Mouse (Mus musculus) stomach, embryonic 16.5 days (tissue): ENCODE measurements around the gene Trmt1. TPM values are rescaled to one million over a fixed set of nuclear protein-coding genes. Genes with fewer than 3 reads are reported as not detected.
"Not testable (repeated sequence)": the region's sequence is repeated elsewhere in the genome, so short reads cannot be mapped to it uniquely, and the experiment has no call there.

Source experiments
- ATAC-seq: fragments of 200-750 bp; cut with Nextera tagmentation; 2 replicates; pipeline ENCODE4 v1.8.0; 2017; ENCODE audit warnings: moderate number of reproducible peaks, moderate TSS enrichment; ENCODE audit not compliant: insufficient read depth, low FRiP score
- H3K27ac ChIP-seq: fragments of 300-500 bp; sonication (generic); 2 replicates; pipeline ENCODE4 v1.5.1; 2014; ENCODE audit warnings: low read length
- H3K27me3 ChIP-seq: fragments of 300-500 bp; sonication (generic); 2 replicates; pipeline ENCODE4 v1.6.1; 2014; ENCODE audit warnings: low read length, control low read depth, mixed read lengths; ENCODE audit not compliant: control insufficient read depth, insufficient read depth
- H3K36me3 ChIP-seq: fragments of 300-500 bp; sonication (generic); 2 replicates; pipeline ENCODE4 v1.6.1; 2014; ENCODE audit warnings: low read length; ENCODE audit not compliant: control insufficient read depth, insufficient read depth
- H3K4me1 ChIP-seq: fragments of 300-500 bp; sonication (generic); 2 replicates; pipeline ENCODE4 v1.6.1; 2014; ENCODE audit warnings: low read length, control low read depth, mixed read lengths; ENCODE audit not compliant: control insufficient read depth, insufficient read depth
- H3K4me2 ChIP-seq: fragments of 300-500 bp; sonication (generic); 2 replicates; pipeline ENCODE4 v1.6.1; 2014; ENCODE audit warnings: low read depth, low read length, mixed read lengths
- H3K4me3 ChIP-seq: fragments of 300-500 bp; sonication (generic); replicated peaks from 2 replicates; pipeline ENCODE4 v1.5.1; 2014; ENCODE audit warnings: mild to moderate bottlenecking, low read length
- H3K9ac ChIP-seq: fragments of 300-500 bp; sonication (generic); 2 replicates; pipeline ENCODE4 v1.6.1; 2014; ENCODE audit warnings: low read length
- H3K9me3 ChIP-seq: fragments of 300-500 bp; sonication (generic); replicated peaks from 2 replicates; pipeline ENCODE4 v1.6.1; 2016; ENCODE audit warnings: low read length, control low read depth; ENCODE audit not compliant: control insufficient read depth
- WGBS: fragments of 180-500 bp; shearing (Covaris S2); extraction: QIAGEN DNeasy Blood & Tissue Kit; methylation state at CpG from one replicate; pipeline ENCODE4 v1.1.7; 2014; 5-methylcytosine and 5-hydroxymethylcytosine counted together
- polyA plus RNA-seq: library from polyadenylated mRNA; unstranded; fragments of >200 nt; fragmentation: Nextera tagmentation; extraction: Ambion mirVana; gene quantifications from 2 replicates; pipeline ENCODE4 v1.2.1, GENCODE M21; 2015

Trmt1 gene
- polyA plus RNA-seq, 1 experiment from 2014 or later: 53.7 TPM

DNA sequence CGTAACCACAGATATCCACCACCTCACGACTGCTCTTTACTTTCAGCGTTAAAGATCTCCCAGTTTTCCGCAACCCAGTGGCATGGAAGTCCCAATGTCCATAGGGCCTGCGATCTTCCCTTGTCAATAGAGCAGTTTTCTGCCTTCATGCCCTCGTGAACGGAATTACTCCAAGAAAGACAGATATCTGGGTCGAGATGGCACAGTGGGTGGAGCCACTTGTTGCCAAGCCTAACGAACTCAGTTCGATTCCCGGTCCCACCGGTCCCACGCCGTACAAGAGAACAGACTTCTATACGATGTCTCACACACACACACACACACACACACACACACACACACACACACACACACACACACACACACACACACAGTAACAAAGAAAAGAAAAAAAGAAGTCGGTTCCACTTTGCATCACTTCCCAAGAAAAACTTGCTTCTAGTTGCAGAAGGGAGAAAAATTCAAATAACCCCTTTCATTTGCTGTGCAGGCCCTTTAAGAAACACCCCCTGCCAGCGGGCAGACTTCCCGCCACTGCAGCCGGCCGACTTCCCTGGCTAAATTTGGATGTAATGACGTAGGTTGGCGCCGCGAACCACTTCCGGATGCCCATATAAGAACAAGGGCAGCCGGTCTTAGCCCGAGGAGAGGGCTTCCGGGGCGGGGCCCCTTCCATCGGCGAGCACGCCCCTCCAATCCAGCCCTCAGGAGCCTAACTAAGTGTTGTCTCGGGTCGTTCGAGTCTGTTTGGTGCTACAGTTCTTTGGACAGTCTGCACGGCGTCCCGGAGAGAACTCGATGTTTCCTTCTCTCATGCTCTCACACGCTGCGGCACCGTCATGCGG is 22.4 kb upstream of the Trmt1 start:
- WGBS: 2% methylated on average over 43 of the region's 43 CpGs
- Histone ChIP-seq H3K27ac (peak overlapping the region; percentile 99), H3K36me3 (no peaks in the 10 kb centered on the region), H3K4me3 (peak overlapping the region; percentile 81), H3K9ac (peak overlapping the region; percentile 89), H3K9me3 (no peaks in the 10 kb centered on the region), H3K4me1 (peaks cover 23% of the 10 kb centered on the region), H3K27me3 (no peaks in the 10 kb centered on the region), H3K4me2 (peak overlapping the region; percentile 78)
- ATAC-seq: peak; percentile 84

- under 1% methylated on average over 29 of the region's 29 CpGs for WGBS
- Histone ChIP-seq H3K9ac (peak overlapping the region; percentile 89), H3K4me3 (peak overlapping the region; percentile 81), H3K9me3 (no peaks in the 10 kb centered on the region), H3K27ac (peak overlapping the region; percentile 99), H3K36me3 (no peaks in the 10 kb centered on the region), H3K4me2 (peak overlapping the region; percentile 78), H3K27me3 (no peaks in the 10 kb centered on the region), H3K4me1 (peaks cover 13% of the 10 kb centered on the region)
- no peak for ATAC-seq
These were observed 21.3 kb upstream of the Trmt1 start for GRCm38 (mm10) chr8:84664566-84665384.

DNA sequence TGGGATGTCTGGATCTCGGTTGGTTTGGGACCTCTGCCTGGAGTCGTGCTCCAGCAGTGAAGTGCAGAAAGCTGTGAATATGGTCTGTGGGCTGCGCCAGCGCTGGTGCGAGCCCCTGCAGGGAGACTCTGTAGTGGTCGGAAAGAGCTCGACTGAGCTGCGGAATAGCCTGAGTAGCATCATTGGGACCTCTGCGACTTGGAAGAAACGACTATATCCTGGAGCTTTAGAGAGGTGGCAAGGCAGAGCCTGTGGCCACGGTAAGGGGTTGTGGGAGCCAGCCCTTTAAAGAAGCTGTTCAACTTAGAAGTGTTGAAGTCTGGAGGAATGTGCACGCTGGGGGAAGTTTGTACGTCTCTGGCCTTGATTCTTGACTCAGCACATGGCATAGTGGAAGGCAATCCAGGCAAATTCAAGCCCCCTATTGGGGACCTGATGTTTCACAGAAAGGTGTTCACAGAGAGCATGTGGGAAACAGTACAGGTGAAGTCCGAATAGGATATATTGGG is 20.7 kb upstream of the Trmt1 start:
- Histone ChIP-seq H3K27me3 (no peaks in the 10 kb centered on the region), H3K27ac (peak overlapping the region; percentile 99), H3K36me3 (no peaks in the 10 kb centered on the region), H3K4me3 (peak overlapping the region; percentile 81), H3K9me3 (no peaks in the 10 kb centered on the region), H3K4me1 (peaks cover 9% of the 10 kb centered on the region), H3K4me2 (peak overlapping the region; percentile 78), H3K9ac (peak overlapping the region; percentile 89)
- ATAC-seq: no peak
- WGBS: 1% methylated on average over 14 of the region's 14 CpGs

DNA sequence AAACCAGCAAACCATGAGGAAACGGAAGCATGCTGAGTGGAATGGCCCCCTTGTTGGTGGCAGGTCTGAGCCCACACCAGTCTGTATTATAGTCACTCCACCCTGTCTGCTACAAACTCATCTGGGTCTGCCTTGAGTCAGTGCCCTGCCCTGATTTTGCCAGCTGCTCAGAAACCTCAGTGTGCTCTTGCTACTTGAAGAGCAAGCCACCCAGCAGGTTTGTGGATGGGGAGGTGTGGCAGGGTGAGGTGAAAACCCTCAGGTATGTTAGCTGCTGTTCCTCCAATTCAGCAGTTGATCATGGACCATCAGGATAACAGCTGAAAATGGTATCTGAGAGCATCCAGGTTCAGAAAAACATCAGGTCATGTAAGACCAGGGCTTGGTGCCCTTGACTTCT is 18.0 kb upstream of the Trmt1 start:
- no peak overlapping the region; the same call in 1 of the 2 replicates for H3K9ac ChIP-seq
- H3K36me3 ChIP-seq: 0 out of 2 replicates have a peak, but pooled peaks cover under 1% of the 10 kb centered on the region
- H3K27ac ChIP-seq: peak overlapping the region; percentile 46
- H3K4me2 ChIP-seq: no peak overlapping the region
- H3K9me3 ChIP-seq: no peaks in the 10 kb centered on the region
- ATAC-seq: no peak
- 65% methylated on average over 1 of the region's 1 CpGs for WGBS
- H3K4me1 ChIP-seq: peaks cover 6% of the 10 kb centered on the region
- no peaks in the 10 kb centered on the region for H3K27me3 ChIP-seq
- no peak overlapping the region for H3K4me3 ChIP-seq

DNA sequence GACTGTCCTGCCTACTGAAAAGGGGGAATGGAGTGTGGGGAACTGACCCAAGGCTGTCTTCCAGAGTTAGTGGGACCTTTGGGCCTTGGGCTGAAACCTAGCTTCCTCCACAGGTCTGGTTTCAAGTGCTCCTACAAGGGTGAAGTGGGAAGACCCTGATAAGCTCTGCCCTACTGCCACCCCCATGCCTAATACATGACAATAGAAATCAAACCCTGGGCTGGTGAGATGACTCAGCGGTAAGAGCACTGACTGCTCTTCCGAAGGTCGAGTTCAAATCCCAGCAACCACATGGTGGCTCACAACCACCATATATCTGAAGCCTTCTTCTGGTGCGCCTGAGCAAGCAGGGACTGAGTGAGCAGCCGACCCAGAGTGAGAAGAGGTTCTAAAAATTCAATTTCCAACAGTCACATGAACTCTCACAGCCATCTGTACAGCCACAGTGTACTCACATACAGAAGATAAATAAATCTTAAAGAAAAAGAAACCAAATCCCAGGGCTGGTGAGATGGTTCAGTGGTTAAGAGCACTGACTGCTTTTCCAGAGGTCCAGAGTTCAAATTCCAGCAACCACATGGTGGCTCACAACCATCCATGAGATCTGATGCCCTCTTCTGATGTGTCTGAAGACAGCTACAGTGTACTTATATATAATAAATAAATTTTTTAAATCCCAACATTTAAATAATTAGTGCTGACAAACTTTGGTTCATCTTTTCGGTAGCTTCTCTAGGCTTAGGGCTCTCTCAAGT is 17.2 kb upstream of the Trmt1 start:
- no peak for ATAC-seq
- H3K4me3 ChIP-seq: no peak overlapping the region
- WGBS: 82% methylated on average over 6 of the region's 6 CpGs
- no peak overlapping the region for H3K9ac ChIP-seq
- no peak overlapping the region for H3K4me2 ChIP-seq
- peak overlapping the region; percentile 46 for H3K27ac ChIP-seq
- H3K27me3 ChIP-seq: no peaks in the 10 kb centered on the region
- peaks cover 3% of the 10 kb centered on the region; the same call in 1 of the 2 replicates for H3K4me1 ChIP-seq
- H3K36me3 ChIP-seq: 0 out of 2 replicates have a peak, but pooled peaks cover 7% of the 10 kb centered on the region
- H3K9me3 ChIP-seq: no peaks in the 10 kb centered on the region

GRCm38 (mm10) chr8:84670295-84671006 is 15.7 kb upstream of the Trmt1 start:
- not testable (repeated sequence) for H3K27ac ChIP-seq, H3K4me2 ChIP-seq, H3K9me3 ChIP-seq, H3K4me3 ChIP-seq, ATAC-seq, H3K27me3 ChIP-seq, H3K9ac ChIP-seq, H3K4me1 ChIP-seq
- 82% methylated on average over 5 of the region's 5 CpGs for WGBS
- peaks cover 14% of the 10 kb centered on the region; the same call in 1 of the 2 replicates for H3K36me3 ChIP-seq

DNA sequence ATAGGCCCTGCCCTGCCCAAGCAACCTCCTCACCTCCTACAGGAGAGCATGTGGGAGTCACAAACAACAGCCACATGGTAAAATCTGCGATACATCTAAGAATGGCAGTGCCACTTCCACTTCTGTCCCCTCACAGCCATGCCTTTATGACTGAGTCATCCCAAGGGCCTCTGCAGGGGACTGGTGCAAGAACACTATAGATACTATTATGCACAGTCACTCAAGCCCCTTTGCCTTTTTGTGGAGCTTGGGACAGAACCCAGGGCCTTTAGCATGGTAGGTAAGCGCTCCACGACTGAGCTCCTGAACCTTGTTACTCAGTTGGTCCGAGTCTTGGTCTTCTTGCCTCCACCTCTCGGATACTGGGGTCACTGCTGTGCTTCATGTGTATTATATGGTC is 8.8 kb upstream of the Trmt1 start:
- Histone ChIP-seq H3K36me3 (peaks cover 16% of the 10 kb centered on the region; the same call in 1 of the 2 replicates), H3K9ac (no peak overlapping the region), H3K27me3 (no peaks in the 10 kb centered on the region), H3K4me1 (no peaks in the 10 kb centered on the region), H3K27ac (no peak overlapping the region), H3K4me2 (no peak overlapping the region), H3K9me3 (no peaks in the 10 kb centered on the region), H3K4me3 (no peak overlapping the region)
- 89% methylated on average over 5 of the region's 5 CpGs for WGBS
- no peak for ATAC-seq

DNA sequence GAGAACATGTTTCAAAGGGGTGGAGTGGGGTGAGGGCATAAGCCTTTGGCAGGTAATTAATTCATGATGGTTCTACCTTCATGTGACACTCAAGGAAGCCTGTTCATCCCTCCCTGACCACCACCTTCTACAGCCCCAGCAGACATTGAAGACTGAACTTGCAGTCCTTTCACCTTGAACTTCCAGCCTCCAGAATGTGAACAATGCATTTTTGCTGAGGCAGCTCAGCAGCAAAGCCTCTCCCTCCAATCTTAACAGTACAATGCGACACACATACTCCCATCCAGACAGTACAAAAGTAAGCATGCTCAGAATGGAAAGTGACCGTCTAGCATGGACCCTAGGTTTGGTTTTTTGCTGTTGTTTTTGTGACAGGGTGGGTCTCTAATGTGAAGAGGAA is 4.6 kb upstream of the Trmt1 start:
- Histone ChIP-seq H3K9me3 (no peaks in the 10 kb centered on the region), H3K36me3 (no peaks in the 10 kb centered on the region), H3K27ac (no peak overlapping the region), H3K9ac (no peak overlapping the region; the same call in 1 of the 2 replicates), H3K4me1 (peaks cover 11% of the 10 kb centered on the region; the same call in 1 of the 2 replicates), H3K4me2 (no peak overlapping the region), H3K4me3 (no peak overlapping the region), H3K27me3 (no peaks in the 10 kb centered on the region)
- 85% methylated on average over 2 of the region's 2 CpGs for WGBS
- ATAC-seq: no peak
